Mouse (Mus musculus) thymus, postnatal 25 days (tissue): ENCODE data around the gene Arid5b.

Experiments
- DNase-seq: peaks from one replicate; pipeline ENCODE4 v3.0.0; 2022

Arid5b gene

GRCm38 (mm10) chr10:68231385-68232182, 47.0 kb downstream of the Arid5b start:
- no peak for DNase-seq

GRCm38 (mm10) chr10:68230653-68231384, 47.7 kb downstream of the Arid5b start:
- DNase-seq: no peak

- no peak for DNase-seq
Observed at GRCm38 (mm10) chr10:68229640-68230565, 48.6 kb downstream of the Arid5b start.

DNA sequence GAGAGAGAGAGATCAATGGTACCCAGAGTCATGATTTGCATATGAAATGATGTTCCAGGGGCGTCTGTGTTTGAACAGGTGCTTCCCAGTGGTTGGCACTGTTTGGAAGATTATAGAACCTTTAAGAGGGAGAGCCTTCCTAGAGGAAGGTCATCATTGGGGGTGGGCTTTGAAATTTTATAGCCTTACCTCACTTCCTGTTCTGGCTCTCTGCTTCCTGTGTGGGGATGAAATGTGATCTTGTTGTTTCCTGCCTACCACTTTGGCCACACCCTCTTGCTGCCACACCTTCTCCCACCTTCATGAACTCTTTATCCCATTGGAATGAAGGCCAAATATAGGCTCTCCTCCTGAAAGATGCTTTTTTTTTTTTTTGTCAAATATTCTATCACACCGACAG, 55.9 kb downstream of the Arid5b start:
- DNase-seq: no peak

DNA sequence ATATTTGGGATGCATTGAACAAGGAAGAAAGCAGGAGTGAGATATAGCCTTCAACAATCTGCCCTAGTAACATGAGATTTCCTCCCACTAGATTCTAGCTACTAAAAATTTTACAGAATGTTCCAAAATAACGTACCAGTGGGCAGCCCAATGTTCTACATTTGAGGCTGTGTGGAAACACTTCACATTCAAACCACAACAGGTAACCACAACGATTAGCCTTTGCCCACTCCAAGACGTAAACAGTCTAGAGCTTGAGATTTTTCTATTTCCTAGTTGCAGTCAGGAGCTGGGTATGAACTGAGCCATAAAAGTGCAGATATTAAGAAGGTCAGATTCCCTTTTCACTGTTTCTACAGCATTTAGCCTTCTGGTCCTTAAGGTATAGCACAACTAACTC, 56.5 kb downstream of the Arid5b start:
- DNase-seq: no peak

DNA sequence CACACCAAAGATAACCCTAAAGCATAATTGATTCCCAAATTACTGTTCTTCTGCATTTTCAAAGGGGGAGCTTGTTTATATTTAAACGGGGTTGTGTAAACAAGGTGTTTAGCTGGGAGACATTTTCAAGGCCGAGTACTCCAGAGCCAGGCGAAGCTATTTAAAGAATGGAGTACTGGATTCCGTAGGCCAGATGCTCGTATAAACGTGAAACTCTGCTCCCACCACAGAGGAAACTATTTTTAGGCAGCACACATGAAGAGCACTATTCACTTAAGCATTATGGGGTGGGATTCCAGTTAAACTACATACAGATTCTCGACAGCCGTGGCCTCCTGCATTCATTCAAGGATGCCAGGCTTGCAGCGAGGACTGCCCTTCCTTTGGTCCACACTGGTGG, 59.2 kb downstream of the Arid5b start:
- no peak for DNase-seq

GRCm38 (mm10) chr10:68218678-68219077, 59.9 kb downstream of the Arid5b start:
- DNase-seq: no peak

GRCm38 (mm10) chr10:68214809-68215468, 63.6 kb downstream of the Arid5b start:
- DNase-seq: no peak

DNA sequence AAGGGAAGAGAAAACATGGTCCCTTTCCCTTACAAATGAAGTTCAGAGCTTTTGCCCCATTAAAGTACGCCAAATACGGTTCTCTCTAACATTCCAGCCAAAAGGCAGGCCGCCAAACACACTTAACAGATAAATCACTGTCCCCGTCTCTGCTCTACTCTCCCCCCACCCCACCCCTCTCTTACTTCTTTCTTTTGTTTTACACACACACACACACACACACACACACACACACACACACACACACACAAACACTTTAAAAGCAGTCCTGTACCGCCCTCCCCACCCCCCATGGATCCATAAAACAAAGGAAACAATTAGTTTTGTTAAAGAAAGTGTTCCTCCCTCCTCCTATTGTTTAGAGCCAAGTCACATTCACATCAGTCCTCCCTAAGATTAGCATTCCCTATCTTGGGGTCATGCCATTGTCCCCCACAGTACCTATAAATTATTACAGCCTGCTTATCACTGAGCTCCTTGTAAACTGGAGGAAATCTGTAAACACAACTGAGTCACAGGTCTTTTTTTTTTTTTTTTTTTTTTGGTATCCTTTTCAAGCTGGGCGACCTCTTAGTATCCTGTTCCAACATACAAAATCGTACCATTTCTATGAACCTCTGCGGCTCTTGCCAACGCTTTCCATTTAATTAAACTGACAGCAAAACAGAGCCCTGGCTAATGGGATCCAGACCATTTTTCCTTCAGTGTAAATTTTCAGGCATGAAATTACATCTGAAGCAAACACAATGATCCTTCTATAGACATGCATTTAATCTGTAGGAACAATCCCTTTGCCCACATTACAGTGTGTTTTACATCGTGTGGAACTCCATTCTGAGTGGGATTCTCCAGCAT, 66.3 kb downstream of the Arid5b start:
- no peak for DNase-seq

- DNase-seq: no peak
Observed at GRCm38 (mm10) chr10:68211514-68211913, 67.0 kb downstream of the Arid5b start.

GRCm38 (mm10) chr10:68210025-68210642, 68.4 kb downstream of the Arid5b start:
- no peak for DNase-seq

DNA sequence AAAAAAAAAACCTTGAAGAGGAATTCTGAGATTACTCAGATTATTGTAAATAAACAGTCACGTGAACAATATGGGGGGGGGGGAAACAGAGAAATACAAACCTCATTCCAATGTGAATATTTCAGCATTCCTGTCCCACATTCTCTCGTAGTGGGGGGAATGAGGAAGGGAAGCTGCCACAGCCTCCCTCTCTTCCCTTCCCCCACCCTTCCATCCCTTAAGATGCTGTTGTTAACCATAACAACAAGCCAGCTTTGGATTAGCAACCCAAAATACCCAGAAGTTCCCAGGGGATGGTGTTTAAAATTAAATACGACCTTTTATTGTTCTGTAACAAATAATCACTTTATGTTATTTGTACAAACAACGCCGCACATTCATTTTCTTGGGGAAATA, 69.9 kb downstream of the Arid5b start:
- DNase-seq: no peak

DNA sequence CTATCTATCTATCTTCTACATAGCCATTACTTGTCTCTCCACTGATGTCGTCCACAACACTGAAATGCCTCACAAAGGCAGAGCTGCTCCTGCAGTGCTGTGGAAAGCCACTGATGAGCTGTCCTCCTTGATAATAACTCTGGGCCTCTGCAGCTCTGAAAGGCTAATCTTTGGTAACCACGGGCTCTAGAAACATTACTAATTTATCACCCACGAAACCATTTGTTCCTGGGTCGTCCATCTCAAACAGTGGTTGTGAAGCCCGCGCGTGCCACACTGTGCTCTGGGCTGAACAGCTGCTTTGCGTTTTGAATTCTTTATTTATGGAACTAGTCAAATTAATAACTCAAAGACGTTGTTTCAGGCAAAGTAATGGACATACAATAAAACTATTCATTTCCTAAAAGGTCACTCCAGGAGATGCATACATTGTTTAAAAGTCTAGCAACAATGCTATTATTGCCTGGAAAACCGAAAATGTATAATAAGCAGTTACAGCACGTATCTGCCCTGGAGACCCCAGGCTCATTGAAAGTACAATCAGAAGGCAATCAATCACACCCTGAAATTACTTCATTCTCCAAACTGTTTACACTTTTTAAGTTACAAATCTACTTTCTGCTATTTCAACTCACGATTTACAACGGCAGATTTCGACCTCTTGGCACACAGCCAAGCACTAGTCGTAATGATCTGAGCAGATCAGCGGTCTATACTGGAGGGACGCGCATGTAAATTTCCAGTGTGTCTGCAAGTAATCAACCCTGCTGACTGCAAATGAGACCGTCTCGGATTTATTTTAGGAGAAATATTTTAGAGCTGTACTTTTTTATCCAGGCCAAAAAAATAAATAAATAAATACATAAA, 70.5 kb downstream of the Arid5b start:
- DNase-seq: no peak

DNA sequence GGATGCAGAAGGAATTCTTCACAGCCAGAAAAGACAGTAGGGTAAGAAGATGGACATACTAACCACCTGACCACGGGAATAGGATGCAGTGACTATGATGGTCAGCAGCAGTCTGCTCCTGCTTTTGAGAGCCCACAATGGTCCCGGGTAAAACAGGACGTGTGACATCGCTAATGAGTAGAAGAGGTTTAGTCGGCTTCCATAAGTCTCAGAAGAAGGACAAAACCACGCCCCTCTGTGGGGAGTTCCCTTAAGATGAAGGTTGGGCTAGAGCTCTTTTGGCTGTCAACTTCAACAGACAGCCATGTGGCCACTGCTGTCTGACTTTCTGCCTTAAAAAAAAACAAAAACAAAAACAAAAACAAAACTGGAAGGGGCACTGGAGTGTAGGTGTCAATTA, 74.1 kb downstream of the Arid5b start:
- DNase-seq: no peak

DNA sequence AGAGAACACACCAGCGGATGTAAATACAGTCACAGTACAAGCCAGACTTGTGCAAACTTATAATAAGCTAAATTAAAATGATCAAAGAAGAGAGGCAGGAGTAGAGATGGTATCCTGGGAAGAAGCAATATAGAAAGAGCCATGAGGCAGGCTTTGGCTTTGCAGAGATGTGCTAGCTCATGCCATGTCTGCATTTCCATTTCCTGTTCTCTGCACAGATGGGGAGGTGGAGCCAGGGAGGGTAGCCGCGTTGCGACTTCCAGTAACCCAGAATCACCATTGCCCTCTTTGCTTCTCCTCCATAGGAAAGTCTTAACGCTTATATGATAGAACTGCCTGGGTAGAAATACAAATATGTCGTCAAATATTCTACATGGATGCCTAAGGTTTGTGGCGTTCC, 74.7 kb downstream of the Arid5b start:
- DNase-seq: no peak

DNA sequence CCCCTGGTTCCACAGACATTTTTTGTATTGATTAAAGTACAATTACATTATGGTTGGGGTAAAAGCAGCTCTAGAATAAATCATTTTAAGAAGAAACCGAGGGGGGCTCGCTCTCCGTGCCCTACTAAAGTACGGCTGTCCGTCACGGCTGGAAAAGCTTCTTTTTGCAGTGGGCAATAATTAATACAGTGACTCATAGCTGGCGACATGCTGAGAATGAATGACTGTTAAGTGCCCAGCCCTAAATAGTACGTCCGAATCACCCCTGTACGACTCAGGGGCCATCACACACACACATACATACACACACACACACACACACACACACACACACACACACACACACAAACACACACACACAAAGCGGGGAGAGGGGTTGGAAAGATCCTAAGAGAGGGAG, 75.2 kb downstream of the Arid5b start:
- DNase-seq: no peak

- DNase-seq: no peak
Observed at GRCm38 (mm10) chr10:68199440-68199839, 79.1 kb downstream of the Arid5b start.

- no peak for DNase-seq
Observed at GRCm38 (mm10) chr10:68196324-68196723, 82.2 kb downstream of the Arid5b start.

- no peak for DNase-seq
Observed at GRCm38 (mm10) chr10:68193561-68193960, 85.0 kb downstream of the Arid5b start.

DNA sequence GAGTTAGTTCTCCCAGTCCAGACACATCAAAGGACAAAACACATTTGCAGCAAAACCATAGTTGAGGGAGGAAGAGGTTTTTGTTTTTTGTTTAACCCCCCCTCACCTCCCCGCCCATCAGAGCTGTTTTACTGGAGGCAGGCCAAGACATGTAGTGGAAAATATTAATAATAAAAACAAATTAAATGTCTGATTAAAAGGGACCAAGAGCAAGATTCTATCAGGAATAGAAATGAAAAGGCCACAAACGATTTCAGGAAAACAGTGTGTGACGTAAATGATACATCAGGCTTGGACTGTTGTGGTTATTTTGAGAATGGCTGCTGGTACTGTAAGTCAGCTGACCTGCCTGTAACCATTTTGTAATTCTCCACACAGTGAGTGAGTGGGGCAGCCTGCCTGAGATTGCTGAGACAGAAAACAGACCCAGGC, 85.7 kb downstream of the Arid5b start:
- no peak for DNase-seq
